12 mouse cellular contexts compared by ENCODE assay signal in the genomic region with DNA sequence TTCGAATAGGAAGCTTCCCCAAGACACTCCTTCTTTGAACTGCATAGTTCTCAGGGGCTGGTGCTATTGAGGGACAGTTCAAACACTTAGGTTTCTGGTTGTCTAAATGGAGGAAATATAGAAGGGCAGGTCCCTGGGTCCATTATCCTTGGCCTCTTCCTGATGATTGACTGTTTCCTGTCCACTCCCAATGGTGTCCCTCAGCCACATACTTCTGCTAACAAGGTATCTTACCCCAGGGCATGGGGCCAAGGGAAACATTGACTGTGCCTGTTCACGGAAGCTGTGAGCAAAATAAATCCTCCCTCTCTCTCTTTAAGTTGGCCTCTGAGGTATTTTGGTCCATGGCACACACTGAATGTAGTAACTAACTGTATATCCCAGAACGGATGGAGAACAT.
DNase-seq lines count a peak whose midpoint lies in the region; ATAC-seq and TF ChIP-seq lines count a peak whose summit lies in the region.
"Had no signal": no experiment of that assay in that cellular context is flagged by ENCODE, and none has a peak within 500 bp of the region (broad histone marks: within the 10 kb centered on the region; RNA-seq: fewer than 3 reads in every experiment).

No protein-coding gene starts in this region.

- 37% methylated on average over 3 of the region's 3 CpGs for WGBS in kidney, postnatal 0 days

- peak; percentile 2 to 9 for DNase-seq in heart, adult 18-20 months
- no peak for DNase-seq in heart, postnatal 36 days
- peak; percentile 29 for DNase-seq in adrenal gland, postnatal 10 days
- peak; percentile 10 to 13 for DNase-seq in heart, postnatal 10 days
- DNase-seq in kidney, postnatal 0 days (ENCODE audit: low spot score) = peak; percentile 41
- no peak for DNase-seq in frontal cortex, adult 2 months (ENCODE audit: extremely low spot score in 1 of 2, low spot score in 1 of 2)
- DNase-seq in cerebellum, adult 9-11 months = no peak

- H3K4me3 ChIP-seq in kidney, postnatal 0 days (replicated peaks; ENCODE audit: low read depth, low read length) = no peak overlapping the region
- H3K4me3 ChIP-seq: embryonic facial prominence, embryonic 12.5 days; heart, embryonic 13.5 days; midbrain, embryonic 15.5 days had no signal

- no peaks in the 10 kb centered on the region for H3K9me3 ChIP-seq in kidney, postnatal 0 days (replicated peaks; ENCODE audit: low read length)
- H3K9me3 ChIP-seq: embryonic facial prominence, embryonic 12.5 days; heart, embryonic 13.5 days; midbrain, embryonic 15.5 days had no signal

- intact Hi-C loops in heart, postnatal 36 days (cut with DNase I) = no loop called here
- intact Hi-C loops in heart, postnatal 10 days (cut with DNase I) = no loop called here

- H3K9ac ChIP-seq in kidney, postnatal 0 days (ENCODE audit: low read depth, low read length) = no peak overlapping the region
- H3K9ac ChIP-seq: embryonic facial prominence, embryonic 12.5 days; heart, embryonic 13.5 days; midbrain, embryonic 15.5 days had no signal

- H3K4me1 ChIP-seq in kidney, postnatal 0 days (replicated peaks; ENCODE audit: insufficient read depth, low read length) = no peaks in the 10 kb centered on the region

- no peak for TF ChIP-seq CTCF in kidney, postnatal 0 days (IDR thresholded peaks at IDR 0.05; ENCODE audit: low read depth)

- H3K4me2 ChIP-seq in kidney, postnatal 0 days (ENCODE audit: low read length) = no peak overlapping the region
- H3K4me2 ChIP-seq: embryonic facial prominence, embryonic 12.5 days; heart, embryonic 13.5 days; midbrain, embryonic 15.5 days had no signal

- ATAC-seq in kidney, postnatal 0 days (replicated peaks; ENCODE audit: low FRiP score, low read depth) = no peak
- ATAC-seq in CD4-positive, CD25-positive, alpha-beta regulatory T cell, adult 4 months = no peak
- ATAC-seq: hindbrain, embryonic 16.5 days; midbrain, embryonic 15.5 days had no signal

- H3K27ac ChIP-seq in kidney, postnatal 0 days = no peak overlapping the region
- H3K27ac ChIP-seq: embryonic facial prominence, embryonic 12.5 days; heart, embryonic 13.5 days; midbrain, embryonic 15.5 days had no signal

- H3K27me3 ChIP-seq in kidney, postnatal 0 days (ENCODE audit: insufficient read depth, low read length) = no peaks in the 10 kb centered on the region
- H3K27me3 ChIP-seq: embryonic facial prominence, embryonic 12.5 days; heart, embryonic 13.5 days; midbrain, embryonic 15.5 days had no signal

- no peaks in the 10 kb centered on the region for H3K36me3 ChIP-seq in kidney, postnatal 0 days (ENCODE audit: insufficient read depth, low read length)
- H3K36me3 ChIP-seq: embryonic facial prominence, embryonic 12.5 days; heart, embryonic 13.5 days; midbrain, embryonic 15.5 days had no signal

Comparison
In these comparisons a context has a peak if more than half of its experiments do, and no peak if none do; other contexts are left out.
1. DNase-seq: peak in heart, adult 18-20 months (2 of 2), adrenal gland, postnatal 10 days (single experiment), heart, postnatal 10 days (2 of 2) and kidney, postnatal 0 days (single experiment); none in heart, postnatal 36 days (0 of 2), frontal cortex, adult 2 months (0 of 2) and cerebellum, adult 9-11 months (single experiment).